Mouse (Mus musculus): ENCODE results near the gene Abl1.

DNA sequence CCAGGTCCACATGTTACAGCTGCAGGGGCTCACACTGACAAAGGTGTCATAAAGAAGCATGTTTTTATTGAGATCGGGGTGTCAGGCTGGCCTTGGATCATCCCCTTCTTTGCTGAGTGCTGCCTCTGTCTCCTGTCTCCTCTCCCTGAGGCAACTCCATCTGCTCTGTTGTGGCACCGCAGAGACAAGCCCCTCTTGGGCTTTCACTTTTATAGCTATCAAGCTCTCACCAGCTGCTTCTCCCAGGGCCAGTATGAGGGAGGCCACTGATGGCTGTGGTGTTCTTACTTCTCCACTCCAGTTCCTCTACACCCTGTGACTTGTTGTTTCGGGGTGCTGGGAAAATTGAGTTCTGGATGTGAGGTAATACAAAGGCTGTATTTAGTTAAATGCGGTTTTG is 80.9 kb downstream of the Abl1 start:
- no peak for TF ChIP-seq POLR2A (IDR thresholded peaks at IDR 0.05; ENCODE audit: borderline replicate concordance, low read depth, low read length)
- TF ChIP-seq CTCF (IDR thresholded peaks at IDR 0.05; ENCODE audit: low read depth, low read length) = no peak
